Mouse (Mus musculus): ENCODE data around the gene Ptprm.
A peak's percentile ranks its signal among the peaks of the same experiment; 100 is the strongest.

Gene Ptprm

GRCm38 (mm10) chr17:67226991-67227390 is 127.3 kb downstream of the Ptprm start:
- DNase-seq (ENCODE audit: inconsistent ontology term) = peak; percentile 73

DNA sequence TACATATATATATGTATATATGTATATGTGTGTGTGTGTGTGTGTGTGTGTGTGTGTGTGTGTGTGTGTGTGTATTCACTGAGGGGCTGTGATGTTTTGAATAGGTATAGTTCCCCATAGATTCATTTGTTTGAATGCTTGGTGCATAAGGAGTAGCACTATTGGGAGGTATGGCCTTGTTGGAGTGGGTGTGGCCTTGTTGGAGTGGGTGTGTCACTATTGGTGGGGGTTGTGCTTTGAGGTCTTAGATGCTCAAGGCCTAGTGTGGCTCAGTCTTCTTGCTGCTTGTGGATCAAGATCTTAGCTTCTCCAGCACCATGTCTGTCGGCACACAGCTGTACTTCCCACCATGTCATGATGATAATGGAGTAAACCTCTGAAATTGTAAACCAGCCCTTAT is 138.9 kb downstream of the Ptprm start:
- DNase-seq (ENCODE audit: inconsistent ontology term) = no peak

DNA sequence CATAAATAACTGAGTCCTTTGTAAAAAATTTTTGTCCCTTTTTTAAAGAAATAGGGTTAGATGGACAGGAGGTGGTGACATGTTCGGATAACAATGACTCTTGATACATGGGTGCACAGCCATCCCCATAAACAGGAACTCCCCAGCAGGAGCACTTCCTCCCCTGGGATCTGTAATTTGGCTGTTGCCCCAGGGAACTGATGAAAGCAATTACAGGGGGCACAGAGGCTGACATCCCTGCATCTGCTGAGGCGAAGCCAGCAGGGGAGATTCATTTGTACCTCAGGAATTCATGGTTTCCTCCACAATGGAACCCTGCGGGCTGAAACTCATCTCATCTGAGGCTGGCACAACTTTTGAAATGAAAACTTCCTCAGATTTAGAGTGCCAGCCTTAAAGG is 140.5 kb downstream of the Ptprm start:
- DNase-seq (ENCODE audit: inconsistent ontology term) = peak; percentile 71

- DNase-seq (ENCODE audit: inconsistent ontology term) = no peak
These were observed 144.4 kb downstream of the Ptprm start for GRCm38 (mm10) chr17:67209676-67210344.

GRCm38 (mm10) chr17:67208600-67208999 is 145.7 kb downstream of the Ptprm start:
- DNase-seq (ENCODE audit: inconsistent ontology term) = no peak

DNA sequence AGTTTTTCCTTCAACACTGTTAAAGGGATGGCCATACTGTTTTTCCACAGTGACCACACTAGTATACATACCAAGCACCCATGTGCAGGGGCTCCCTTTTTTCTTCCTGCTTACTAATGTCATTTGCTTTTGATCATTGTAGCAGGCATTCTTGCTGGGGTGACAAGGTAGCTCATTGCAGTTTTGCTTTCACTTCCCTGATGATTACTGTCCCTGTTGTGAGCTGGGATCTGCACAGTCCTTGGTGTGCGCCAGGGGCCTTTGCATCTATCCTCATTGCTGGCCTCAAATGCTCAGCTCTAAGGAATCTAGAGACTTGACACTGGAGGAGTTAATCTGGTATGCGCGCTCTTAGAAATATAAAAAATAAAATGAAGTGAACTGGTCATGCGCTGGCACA is 147.3 kb downstream of the Ptprm start:
- DNase-seq (ENCODE audit: inconsistent ontology term) = no peak

DNA sequence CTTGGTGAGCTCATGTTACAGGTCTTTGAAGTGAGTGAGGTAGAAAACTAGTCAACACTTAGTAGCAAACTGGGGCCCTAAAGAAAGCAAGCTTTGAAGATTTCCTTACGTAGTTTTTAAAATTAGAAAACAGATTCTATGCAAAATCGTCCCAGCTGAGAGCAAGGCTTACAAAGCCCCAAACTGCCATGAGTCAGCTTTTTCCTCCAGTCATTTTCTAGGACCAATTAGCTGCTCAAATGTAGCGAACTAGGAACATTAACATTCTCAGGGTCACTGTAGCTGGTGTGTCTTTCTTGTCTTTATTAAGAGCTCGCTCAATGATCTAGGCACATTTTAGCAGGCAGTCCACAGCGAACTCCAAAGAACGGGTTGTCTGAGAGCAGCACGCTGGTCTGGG is 153.1 kb downstream of the Ptprm start:
- peak; percentile 51 for DNase-seq (ENCODE audit: inconsistent ontology term)

DNA sequence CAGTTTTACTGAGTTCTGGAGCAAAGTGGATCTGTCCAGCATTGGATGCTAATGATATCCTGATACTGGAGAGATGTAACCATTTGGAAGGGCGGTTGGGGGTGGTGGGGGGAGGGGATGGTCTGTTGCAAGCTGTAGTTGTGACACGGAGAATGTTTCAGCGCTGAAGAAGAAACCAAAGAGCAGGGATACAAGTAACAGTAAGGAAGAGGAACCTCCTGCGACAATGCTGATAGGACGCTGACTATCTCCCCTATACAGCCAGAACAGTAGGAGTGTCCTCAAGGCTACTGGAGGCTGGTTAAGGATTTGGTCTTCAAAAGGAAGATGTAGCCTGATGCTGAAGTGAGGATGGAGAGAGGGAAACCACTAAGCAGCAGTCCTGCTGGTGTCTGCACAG is 160.5 kb downstream of the Ptprm start:
- no peak for DNase-seq (ENCODE audit: inconsistent ontology term)

- DNase-seq (ENCODE audit: inconsistent ontology term) = no peak
These were observed 165.7 kb downstream of the Ptprm start for GRCm38 (mm10) chr17:67188514-67188913.

GRCm38 (mm10) chr17:67186879-67187278 is 167.4 kb downstream of the Ptprm start:
- DNase-seq (ENCODE audit: inconsistent ontology term) = no peak

- DNase-seq (ENCODE audit: inconsistent ontology term) = no peak
These were observed 168.3 kb downstream of the Ptprm start for GRCm38 (mm10) chr17:67185942-67186341.

GRCm38 (mm10) chr17:67179446-67179845 is 174.8 kb downstream of the Ptprm start:
- no peak for DNase-seq (ENCODE audit: inconsistent ontology term)

GRCm38 (mm10) chr17:67178686-67179265 is 175.5 kb downstream of the Ptprm start:
- peak; percentile 95 for DNase-seq (ENCODE audit: inconsistent ontology term)

DNA sequence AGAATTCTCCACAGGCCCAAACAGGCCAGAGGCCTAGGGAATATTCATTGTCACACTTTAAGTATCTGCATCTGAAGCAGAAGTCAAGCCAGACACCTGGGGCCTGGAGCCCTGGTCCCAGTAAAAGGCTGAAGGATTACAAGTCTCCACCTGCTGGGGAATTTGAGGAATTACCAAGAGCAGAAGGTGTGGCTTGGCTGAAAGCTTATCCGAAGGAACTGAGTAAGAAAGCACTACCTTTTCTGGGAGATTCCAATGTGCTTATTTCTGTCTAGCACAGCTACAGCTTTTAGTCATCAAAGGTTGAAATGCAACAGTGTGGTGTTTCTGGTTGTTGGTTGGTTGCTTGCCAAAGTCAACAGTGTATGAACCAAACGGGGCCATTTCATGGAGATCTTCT is 178.4 kb downstream of the Ptprm start:
- DNase-seq (ENCODE audit: inconsistent ontology term) = peak; percentile 31

DNA sequence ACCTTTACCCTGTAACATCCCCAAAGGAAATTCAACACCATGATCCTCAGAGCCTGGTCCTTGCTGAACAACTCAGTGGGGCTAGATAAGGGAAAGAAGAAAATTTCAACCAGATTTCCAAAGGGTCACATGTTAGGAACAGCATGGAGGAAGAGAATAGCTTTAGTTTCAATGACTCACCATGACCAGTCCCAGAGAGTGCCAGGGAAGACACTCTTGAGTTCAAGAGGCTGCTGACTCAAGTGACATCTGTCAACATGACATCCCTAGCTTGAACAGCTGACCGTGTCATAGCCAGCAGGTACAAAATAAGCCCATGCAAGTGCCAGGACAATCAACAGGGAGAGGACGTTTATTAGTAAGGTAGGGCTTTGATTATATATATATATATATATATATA is 182.9 kb downstream of the Ptprm start:
- no peak for DNase-seq (ENCODE audit: inconsistent ontology term)

DNA sequence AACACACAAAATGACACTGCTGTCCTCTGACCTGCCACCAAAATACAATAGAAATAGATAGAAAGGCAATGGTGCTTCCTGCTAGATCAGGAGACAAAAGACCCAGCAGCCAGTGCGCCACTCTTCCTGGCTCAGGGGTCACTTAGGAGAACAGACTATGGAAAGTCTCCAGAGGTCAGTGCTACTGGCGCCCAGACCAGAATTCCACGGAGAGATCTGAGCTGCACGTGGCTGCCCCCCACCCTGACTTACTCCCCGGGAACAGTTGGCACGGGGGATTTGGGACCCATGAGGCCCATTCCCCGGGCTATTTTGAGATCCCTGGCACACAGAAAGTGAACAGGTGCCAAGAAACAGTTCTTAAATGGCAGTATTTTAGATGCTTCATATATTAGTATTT is 183.6 kb downstream of the Ptprm start:
- DNase-seq (ENCODE audit: inconsistent ontology term) = no peak

- no peak for DNase-seq (ENCODE audit: inconsistent ontology term)
These were observed 188.4 kb downstream of the Ptprm start for GRCm38 (mm10) chr17:67165876-67166275.

- DNase-seq (ENCODE audit: inconsistent ontology term) = no peak
These were observed 194.6 kb downstream of the Ptprm start for GRCm38 (mm10) chr17:67159611-67160010.

DNA sequence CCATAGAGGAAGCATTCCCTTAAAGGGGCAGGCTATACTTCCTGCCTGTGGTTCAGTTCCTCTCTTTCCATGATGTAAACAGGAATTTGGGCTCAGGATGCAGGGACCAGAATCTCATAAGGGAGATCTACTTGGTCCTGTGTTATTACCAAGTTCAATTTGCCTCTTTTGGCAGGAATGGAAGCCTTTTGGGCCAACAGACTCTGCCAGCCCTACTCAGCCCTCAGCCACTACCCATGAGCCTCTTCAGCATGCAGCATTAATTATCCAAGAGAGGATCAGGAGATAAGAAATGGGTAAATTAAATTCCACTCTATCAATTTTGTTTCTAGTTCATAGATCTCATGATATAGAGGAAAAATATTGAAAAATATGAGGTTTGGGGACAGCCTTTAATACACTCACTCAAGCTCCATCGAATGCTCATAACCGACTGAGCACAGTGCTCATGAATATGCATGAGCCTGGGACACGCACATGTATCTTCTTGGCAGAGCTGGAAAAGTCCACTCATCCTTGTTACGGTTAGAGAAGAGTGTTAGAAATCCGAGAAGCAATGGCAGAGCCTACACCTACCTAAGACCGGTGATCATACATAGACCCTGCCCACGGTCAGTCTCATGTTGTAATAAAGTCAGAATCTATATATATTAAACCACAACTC is 197.0 kb downstream of the Ptprm start:
- no peak for DNase-seq (ENCODE audit: inconsistent ontology term)

DNA sequence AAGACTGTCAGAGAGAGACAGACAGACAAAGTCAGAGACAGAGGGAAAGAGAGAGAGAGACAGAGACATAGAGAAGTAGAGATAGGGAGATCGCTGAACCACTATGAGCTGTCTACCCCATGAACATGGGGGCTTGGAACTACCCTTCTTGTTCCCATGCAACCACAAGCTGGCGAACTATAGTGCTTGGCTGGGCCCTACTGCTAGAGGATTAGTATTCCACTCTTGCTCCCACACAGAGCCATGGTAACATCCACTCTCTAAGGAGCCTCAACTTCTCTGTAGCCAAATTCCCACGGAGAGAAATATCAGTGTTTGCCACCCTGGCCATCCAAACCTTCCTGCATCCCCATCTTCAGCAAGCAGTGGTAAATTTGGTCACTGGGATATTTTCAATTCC is 202.0 kb downstream of the Ptprm start:
- DNase-seq (ENCODE audit: inconsistent ontology term) = no peak

DNA sequence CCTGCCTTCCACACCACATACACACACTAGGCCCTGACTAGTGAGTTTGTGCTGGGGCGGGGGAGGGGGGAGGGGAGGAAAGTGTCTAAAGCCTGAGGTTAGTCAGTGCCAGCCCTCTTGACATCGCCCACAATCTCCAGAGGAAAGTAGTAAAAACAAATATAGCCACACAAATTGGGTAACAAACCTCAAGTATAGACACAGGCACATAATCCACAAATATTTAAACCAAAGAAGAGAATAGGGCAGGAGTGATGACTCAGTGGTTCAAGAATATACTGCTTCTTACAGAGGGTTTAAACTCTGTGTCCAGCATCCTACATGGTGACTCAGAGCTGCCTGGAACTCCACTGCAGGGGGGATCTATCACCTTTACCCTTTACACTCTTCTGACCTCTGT is 203.8 kb downstream of the Ptprm start:
- DNase-seq (ENCODE audit: inconsistent ontology term) = peak; percentile 59

DNA sequence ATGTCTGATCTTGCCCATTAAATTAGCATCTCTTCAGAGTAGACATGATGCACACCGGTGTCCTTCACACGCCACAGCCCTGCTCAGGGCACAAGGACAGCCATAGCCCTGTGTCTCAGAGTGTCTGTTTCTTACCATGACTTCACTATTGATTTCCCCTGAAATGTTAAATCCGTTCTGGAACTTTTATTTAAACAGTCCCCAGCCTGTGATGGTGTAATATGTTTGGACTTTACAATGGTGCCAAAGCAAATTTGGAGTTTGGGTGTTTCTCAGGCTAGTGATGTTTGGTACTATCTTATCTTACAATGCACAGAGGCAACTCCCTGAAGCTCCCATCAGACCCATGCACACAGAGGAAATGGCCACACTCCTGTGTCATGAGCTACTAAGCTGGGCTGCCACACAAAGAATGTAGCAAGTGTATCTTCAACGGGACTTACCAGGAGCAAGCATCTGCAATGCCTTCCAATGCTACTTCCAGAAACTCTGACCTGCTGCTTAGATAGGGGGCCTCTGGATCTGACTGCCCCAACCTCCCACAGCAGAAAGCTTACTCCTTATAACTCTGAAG is 212.0 kb downstream of the Ptprm start:
- no peak for DNase-seq (ENCODE audit: inconsistent ontology term)

GRCm38 (mm10) chr17:67140502-67140901 is 213.8 kb downstream of the Ptprm start:
- DNase-seq (ENCODE audit: inconsistent ontology term) = no peak

All from Muller cell, postnatal 12 days (primary cell).